Mouse (Mus musculus) kidney, adult 2 months (tissue): ENCODE measurements around the gene A730009L09Rik. TPM values are rescaled to one million over a fixed set of nuclear protein-coding genes. Genes with fewer than 3 reads are reported as not detected.

Source experiments
- DNase-seq: peaks from one replicate; pipeline ENCODE4 v3.0.0; 2021
- H3K27ac ChIP-seq: fragments of 200-500 bp; 2 replicates; pipeline ENCODE4 v1.5.1; 2012; ENCODE audit warnings: low read depth, low read length, control low read depth, inconsistent platforms; ENCODE audit not compliant: insufficient read depth
- H3K27me3 ChIP-seq: fragments of 200-500 bp; replicated peaks from 2 replicates; pipeline ENCODE4 v1.6.1; 2012; ENCODE audit warnings: mild to moderate bottlenecking, moderate library complexity, low read length, inconsistent platforms; ENCODE audit not compliant: control insufficient read depth, insufficient read depth
- H3K36me3 ChIP-seq: fragments of 200-500 bp; 2 replicates; pipeline ENCODE4 v1.6.1; 2012; ENCODE audit warnings: mild to moderate bottlenecking, moderate library complexity, low read length, inconsistent platforms; ENCODE audit not compliant: control insufficient read depth, insufficient read depth
- H3K4me1 ChIP-seq: fragments of 200-500 bp; 2 replicates; pipeline ENCODE4 v1.6.1; 2011; ENCODE audit warnings: low read length; ENCODE audit not compliant: control insufficient read depth, insufficient read depth
- H3K4me3 ChIP-seq: fragments of 200-500 bp; 2 replicates; pipeline ENCODE4 v1.5.1; 2011; ENCODE audit warnings: mild to moderate bottlenecking, low read depth, low read length, control low read depth; ENCODE audit not compliant: insufficient read depth
- CTCF ChIP-seq: fragments of 200-500 bp; conservative IDR thresholded peaks from 2 replicates; pipeline ENCODE4 v1.5.1; 2011; ENCODE audit warnings: low read depth, mild to moderate bottlenecking, control low read depth, low read length, moderate library complexity, mixed read lengths; ENCODE audit not compliant: insufficient read depth, insufficient read length
- POLR2A ChIP-seq: fragments of 200-500 bp; IDR thresholded peaks from one replicate; pipeline ENCODE4 v1.6.1; 2011; ENCODE audit warnings: low read depth, low read length, control low read depth
- WGBS: fragments of 180-500 bp; shearing (Covaris S2); methylation state at CpG from one replicate; pipeline ENCODE4 v1.1.7; 2018; 5-methylcytosine and 5-hydroxymethylcytosine counted together
- polyA plus RNA-seq: library from polyadenylated mRNA; depleted of rRNA; stranded (reverse); fragments of >200 nt; gene quantifications from 2 replicates; pipeline ENCODE4 v1.2.3, GENCODE M21; 2012; rRNA removed

Gene A730009L09Rik
- polyA plus RNA-seq, 1 experiment: not detected

GRCm38 (mm10) chr16:84558113-84558917 is 43.4 kb downstream of the A730009L09Rik start:
- DNase-seq: no peak
- no peak overlapping the region for H3K27ac ChIP-seq
- 61% methylated on average over 20 of the region's 20 CpGs for WGBS
- no peak overlapping the region for H3K4me3 ChIP-seq
- TF ChIP-seq POLR2A (no peak), CTCF (no peak)
- H3K27me3 ChIP-seq: no peaks in the 10 kb centered on the region; the same call in 1 of the 2 replicates
- no peaks in the 10 kb centered on the region for H3K36me3 ChIP-seq
- H3K4me1 ChIP-seq: no peaks in the 10 kb centered on the region

GRCm38 (mm10) chr16:84559569-84560278 is 44.8 kb downstream of the A730009L09Rik start:
- DNase-seq: no peak
- WGBS: 28% methylated on average over 9 of the region's 9 CpGs

GRCm38 (mm10) chr16:84560279-84560602 is 45.3 kb downstream of the A730009L09Rik start:
- no peaks in the 10 kb centered on the region for H3K36me3 ChIP-seq
- no peaks in the 10 kb centered on the region; the same call in 1 of the 2 replicates for H3K27me3 ChIP-seq
- no peak overlapping the region for H3K4me3 ChIP-seq
- no peak for TF ChIP-seq CTCF
- TF ChIP-seq POLR2A: no peak
- no peak for DNase-seq
- no peaks in the 10 kb centered on the region for H3K4me1 ChIP-seq
- H3K27ac ChIP-seq: no peak overlapping the region
- 77% methylated on average over 7 of the region's 7 CpGs for whole genome bisulfite sequencing

More at GRCm38 (mm10) chr16:84559569-84560278, 44.8 kb downstream of the A730009L09Rik start:
- Histone ChIP-seq H3K27me3 (no peaks in the 10 kb centered on the region; the same call in 1 of the 2 replicates), H3K4me1 (no peaks in the 10 kb centered on the region), H3K27ac (no peak overlapping the region), H3K4me3 (no peak overlapping the region), H3K36me3 (no peaks in the 10 kb centered on the region)
- TF ChIP-seq CTCF: 0 out of 2 replicates have a peak, but pooled peaks have one; percentile 16
- TF ChIP-seq POLR2A: no peak

Other genes with a start within 250 kb of the A730009L09Rik start
- gene Mrpl39, start 220.6 kb downstream of the A730009L09Rik start, polyA plus RNA-seq: 26.6 and 34.1 TPM in 2 replicates